Mouse (Mus musculus) adrenal gland, postnatal 4 days (tissue): ENCODE measurements around the gene Stat6. TPM values are rescaled to one million over a fixed set of nuclear protein-coding genes. Genes with fewer than 3 reads are reported as not detected.

ENCODE experiments used
- DNase-seq, 2 experiments: peaks; one replicate each; pipeline ENCODE4 v3.0.0; 2021 to 2022; ENCODE audit warnings: low spot score in 2 of 2, mixed read lengths in 2 of 2
- total RNA-seq, 2 experiments: library from RNA; stranded (reverse); gene quantifications; 2 replicates each; pipeline ENCODE4 v1.2.3; 2021

Stat6 gene
- total RNA-seq, 2 experiments from 2014 or later, result 72.7 to 78.0 TPM

DNA sequence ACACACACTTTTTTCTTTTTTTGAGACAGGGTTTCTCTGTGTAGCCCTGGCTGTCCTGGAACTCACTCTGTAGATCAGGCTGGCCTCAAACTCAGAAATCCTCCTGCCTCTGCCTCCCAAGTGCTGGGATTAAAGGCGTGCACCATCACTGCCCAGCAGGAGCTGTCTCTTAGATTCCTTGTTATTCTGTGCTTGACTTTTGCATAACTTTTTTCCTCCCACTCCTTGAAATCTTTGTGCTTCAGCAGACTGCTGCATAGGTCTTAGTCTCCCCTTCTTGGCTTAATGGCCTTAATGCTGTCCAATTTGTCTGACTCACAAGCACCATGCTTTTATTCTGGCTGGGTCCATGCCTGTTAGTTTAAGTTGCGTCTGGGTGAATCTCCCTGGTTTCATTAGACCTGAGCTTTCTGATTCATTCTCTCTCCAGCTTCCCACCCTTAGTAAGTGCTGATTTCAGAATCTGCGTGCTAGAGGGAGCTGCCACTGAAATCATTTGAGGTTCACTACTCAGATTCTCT lies 66.1 kb downstream of the Stat6 start:
- DNase-seq, result no peak

DNA sequence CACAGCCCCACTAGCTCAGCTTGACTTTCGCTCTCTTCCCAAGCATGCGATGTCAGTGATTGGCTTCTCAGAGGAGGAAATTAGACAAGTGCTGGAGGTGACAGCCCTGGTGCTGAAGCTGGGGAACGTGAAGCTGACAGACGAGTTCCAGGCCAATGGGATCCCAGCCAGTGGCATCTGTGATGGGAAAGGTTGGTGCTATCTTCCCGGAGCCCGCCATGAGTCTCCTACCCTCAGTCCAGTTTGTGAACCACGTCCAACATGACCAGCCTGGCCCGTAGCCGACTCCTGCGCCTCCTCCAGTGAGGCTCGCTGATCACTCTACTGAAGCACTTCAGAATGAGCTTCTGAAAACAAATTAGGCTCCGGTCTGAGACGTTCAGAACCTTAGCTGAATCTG lies 67.5 kb downstream of the Stat6 start:
- no peak for DNase-seq

Other genes starting within 250 kb of the Stat6 start
- 10 to 100 TPM in 1 of 2 experiments, 1 to 10 TPM in 1; 6.4 to 11.5 TPM for gene Stac3, start 141.3 kb upstream of the Stat6 start, total RNA-seq
- gene Ndufa4l2, start 128.0 kb upstream of the Stat6 start, total RNA-seq, result 10 to 100 TPM; 57.2 to 71.7 TPM
- 10 to 100 TPM; 66.7 to 69.4 TPM for gene Shmt2, start 120.5 kb upstream of the Stat6 start, total RNA-seq
- gene Nxph4, start 108.4 kb upstream of the Stat6 start, total RNA-seq, result 10 to 100 TPM; 13.6 to 14.0 TPM
- 100 to 1,000 TPM; 283 to 301 TPM for gene Lrp1, start 21.8 kb upstream of the Stat6 start, total RNA-seq
- gene Nemp1, start 23.9 kb downstream of the Stat6 start, total RNA-seq, result 10 to 100 TPM; 11.6 to 13.2 TPM
- gene Nab2, start 25.6 kb downstream of the Stat6 start, total RNA-seq, result 10 to 100 TPM; 22.8 to 24.4 TPM
- gene Myo1a, start 62.2 kb downstream of the Stat6 start, total RNA-seq, result 1 to 10 TPM; 1.6 to 2.1 TPM
- under 1 TPM in 1 of 2 experiments, not detected in 1; 0.48 TPM for gene Tac2, start 81.5 kb downstream of the Stat6 start, total RNA-seq
- 10 to 100 TPM; 16.2 to 17.4 TPM for gene Zbtb39, start 96.6 kb downstream of the Stat6 start, total RNA-seq
- 10 to 100 TPM; 13.7 to 17.4 TPM for gene Gpr182, start 108.7 kb downstream of the Stat6 start, total RNA-seq
- 1 to 10 TPM; 1.3 to 1.9 TPM for gene Rdh1, start 116.7 kb downstream of the Stat6 start, total RNA-seq
- gene Rdh16f1, start 116.8 kb downstream of the Stat6 start, total RNA-seq, result 1 to 10 TPM; 2.3 to 2.5 TPM
- gene Rdh9, start 133.4 kb downstream of the Stat6 start, total RNA-seq, result 1 to 10 TPM in 1 of 2 experiments, not detected in 1; 4.3 TPM
- gene Rdh16, start 158.2 kb downstream of the Stat6 start, total RNA-seq, result 1 to 10 TPM in 1 of 2 experiments, under 1 TPM in 1; 0.28 to 2.1 TPM
- gene Rdh19, start 206.9 kb downstream of the Stat6 start, total RNA-seq, result 1 to 10 TPM in 1 of 2 experiments, under 1 TPM in 1; 0.23 to 7.3 TPM
- under 1 TPM; 0.82 to 0.90 TPM for gene Rdh16f2, start 223.5 kb downstream of the Stat6 start, total RNA-seq
- gene Rdh7, start 245.8 kb downstream of the Stat6 start, total RNA-seq, result 10 to 100 TPM in 1 of 2 experiments, under 1 TPM in 1; 0.95 to 46.8 TPM